8 mouse cellular contexts compared by ENCODE assay signal in the genomic region with DNA sequence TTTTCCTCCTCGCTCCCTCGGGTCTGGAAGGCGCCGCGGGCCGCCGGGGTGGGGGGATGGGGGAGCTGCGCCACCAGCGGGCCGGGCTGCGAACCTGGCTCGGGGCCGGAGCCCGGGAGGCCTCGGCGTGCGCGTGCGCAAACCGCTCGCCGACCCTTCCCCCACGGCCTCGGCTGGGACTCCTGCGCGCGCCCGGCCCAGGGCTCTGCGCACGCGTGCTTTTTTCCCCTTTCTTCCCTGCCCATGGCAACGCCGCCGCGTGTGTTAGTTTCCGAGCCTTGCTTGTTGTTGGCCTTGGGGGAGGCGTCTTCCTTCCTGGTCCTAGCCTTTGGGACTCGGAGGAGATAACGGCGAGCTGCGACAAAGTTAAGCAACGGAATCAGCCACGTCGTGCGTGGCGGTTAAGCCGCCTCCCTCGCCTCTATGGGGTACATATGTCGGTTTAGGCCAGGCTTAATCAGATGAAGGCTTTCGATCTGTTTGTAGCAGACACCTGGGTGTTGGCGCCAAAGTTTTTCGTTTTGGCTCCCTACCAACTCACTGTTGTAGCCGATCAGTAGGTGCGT. TPM values are rescaled to one million over a fixed set of nuclear protein-coding genes. Genes with fewer than 3 reads are reported as not detected.
DNase-seq lines count a peak whose midpoint lies in the region; ATAC-seq and TF ChIP-seq lines count a peak whose summit lies in the region.

No protein-coding gene starts in this region.

- WGBS in forebrain, embryonic 12.5 days = under 1% methylated on average over 51 of the region's 54 CpGs
- WGBS in heart, postnatal 0 days = under 1% methylated on average over 42 of the region's 54 CpGs
- WGBS in liver, embryonic 14.5 days (ENCODE audit: insufficient replicate concordance) = under 1% methylated on average over 52 of the region's 54 CpGs
- under 1% methylated on average over 46 of the region's 54 CpGs for WGBS in stomach, embryonic 15.5 days

- peaks cover 6% of the 10 kb centered on the region; the same call in 1 of the 2 replicates for H3K36me3 ChIP-seq in ES-Bruce4 (ENCODE audit: control insufficient read depth, insufficient read depth, low read length, poor library complexity, severe bottlenecking)
- H3K36me3 ChIP-seq in forebrain, embryonic 12.5 days (replicated peaks) = 0 out of 2 replicates have a peak, but pooled peaks cover 4% of the 10 kb centered on the region
- no peaks in the 10 kb centered on the region for H3K36me3 ChIP-seq in heart, postnatal 0 days (replicated peaks; ENCODE audit: control insufficient read depth, insufficient read depth, low read length)
- peaks cover 8% of the 10 kb centered on the region for H3K36me3 ChIP-seq in liver, embryonic 14.5 days (replicated peaks; ENCODE audit: control insufficient read depth, insufficient read depth, low read depth)
- no peaks in the 10 kb centered on the region for H3K36me3 ChIP-seq in stomach, embryonic 15.5 days

- no peak for TF ChIP-seq CTCF in ES-Bruce4 (IDR thresholded peaks at IDR 0.05; ENCODE audit: low read depth, low read length)
- TF ChIP-seq CTCF in heart, postnatal 0 days (IDR thresholded peaks at IDR 0.05; ENCODE audit: low read depth) = no peak
- TF ChIP-seq CTCF in liver, embryonic 14.5 days (IDR thresholded peaks at IDR 0.05; ENCODE audit: low read depth) = no peak; the same call in 1 of the 2 replicates

- TF ChIP-seq POLR2A in ES-Bruce4 (IDR thresholded peaks at IDR 0.05; ENCODE audit: insufficient read depth, low read length) = no peak

- peak overlapping the region; percentile 92 for H3K27ac ChIP-seq in ES-Bruce4 (ENCODE audit: insufficient read depth, low read length)
- peak overlapping the region; percentile 100 for H3K27ac ChIP-seq in forebrain, embryonic 12.5 days
- peak overlapping the region; percentile 100 for H3K27ac ChIP-seq in heart, postnatal 0 days (ENCODE audit: low read depth)
- H3K27ac ChIP-seq in liver, embryonic 14.5 days = peak overlapping the region; percentile 88
- H3K27ac ChIP-seq in stomach, embryonic 15.5 days = peak overlapping the region; percentile 100

- peak; percentile 72 for DNase-seq in c-Kit-positive CD71-positive TER-119-positive erythroid progenitor cells, embryonic 14.5 days (ENCODE audit: low spot score)
- peak; percentile 93 for DNase-seq in heart, postnatal 0 days (ENCODE audit: low spot score)
- peak; percentile 90 to 96 for DNase-seq in kidney, postnatal 36 days
- DNase-seq in liver, embryonic 14.5 days (ENCODE audit: low read depth in 3 of 3, low spot score in 3 of 3) = peak; percentile 66 to 76 (median 69)
- peak; percentile 87 for DNase-seq in neural tube, embryonic 10.5 days (ENCODE audit: extremely low spot score, low spot score)

- peak overlapping the region; percentile 65 for H3K4me2 ChIP-seq in forebrain, embryonic 12.5 days
- H3K4me2 ChIP-seq in heart, postnatal 0 days (ENCODE audit: low read depth, low read length) = peak overlapping the region; percentile 68
- H3K4me2 ChIP-seq in liver, embryonic 14.5 days (ENCODE audit: low read depth) = peak overlapping the region; percentile 83
- H3K4me2 ChIP-seq in stomach, embryonic 15.5 days = peak overlapping the region; percentile 56

- H3K9me3 ChIP-seq in ES-Bruce4 (replicated peaks; ENCODE audit: control insufficient read depth, insufficient read depth, low read length, poor library complexity, severe bottlenecking) = no peaks in the 10 kb centered on the region
- H3K9me3 ChIP-seq in forebrain, embryonic 12.5 days = no peaks in the 10 kb centered on the region
- H3K9me3 ChIP-seq in heart, postnatal 0 days (replicated peaks; ENCODE audit: control insufficient read depth, low read length) = no peaks in the 10 kb centered on the region
- no peaks in the 10 kb centered on the region for H3K9me3 ChIP-seq in liver, embryonic 14.5 days (ENCODE audit: control insufficient read depth, low read length)
- H3K9me3 ChIP-seq in stomach, embryonic 15.5 days = no peaks in the 10 kb centered on the region

- no peak for TF ChIP-seq EP300 in ES-Bruce4 (IDR thresholded peaks at IDR 0.05; ENCODE audit: insufficient read depth, low read depth, low read length)
- no peak for TF ChIP-seq EP300 in heart, postnatal 0 days (IDR thresholded peaks at IDR 0.05; ENCODE audit: low read depth)
- peak; percentile 40; the same call in 1 of the 2 replicates for TF ChIP-seq EP300 in liver, embryonic 14.5 days (IDR thresholded peaks at IDR 0.05; ENCODE audit: low read depth)

- H3K27me3 ChIP-seq in ES-Bruce4 (ENCODE audit: control insufficient read depth, insufficient read depth, low read length, poor library complexity, severe bottlenecking) = no peaks in the 10 kb centered on the region
- no peaks in the 10 kb centered on the region for H3K27me3 ChIP-seq in forebrain, embryonic 12.5 days
- H3K27me3 ChIP-seq in heart, postnatal 0 days (ENCODE audit: control insufficient read depth, insufficient read depth, low read length) = no peaks in the 10 kb centered on the region
- no peaks in the 10 kb centered on the region for H3K27me3 ChIP-seq in liver, embryonic 14.5 days (ENCODE audit: control insufficient read depth, insufficient read depth, low read length)
- H3K27me3 ChIP-seq in stomach, embryonic 15.5 days (replicated peaks) = no peaks in the 10 kb centered on the region

- no peaks in the 10 kb centered on the region for H3K4me1 ChIP-seq in ES-Bruce4 (ENCODE audit: control insufficient read depth, insufficient read depth, low read length)
- peaks cover 19% of the 10 kb centered on the region for H3K4me1 ChIP-seq in forebrain, embryonic 12.5 days
- peaks cover 18% of the 10 kb centered on the region; the same call in 1 of the 2 replicates for H3K4me1 ChIP-seq in heart, postnatal 0 days (ENCODE audit: control insufficient read depth, insufficient read depth)
- peaks cover 3 to 12% of the 10 kb centered on the region in 2 experiments; a peak in 3 of 4 replicates for H3K4me1 ChIP-seq in liver, embryonic 14.5 days (replicated peaks; ENCODE audit: control insufficient read depth in 2 of 2, insufficient read depth in 2 of 2, low read length in 1 of 2)
- H3K4me1 ChIP-seq in stomach, embryonic 15.5 days = peaks cover 10% of the 10 kb centered on the region; the same call in 1 of the 2 replicates

- H3K4me3 ChIP-seq in ES-Bruce4 (ENCODE audit: low read depth, low read length) = peak overlapping the region; percentile 84
- H3K4me3 ChIP-seq in forebrain, embryonic 12.5 days (replicated peaks) = peak overlapping the region; percentile 66
- peak overlapping the region; percentile 97 for H3K4me3 ChIP-seq in heart, postnatal 0 days (ENCODE audit: low read depth, low read length)
- peak overlapping the region; percentile 84 to 89 for H3K4me3 ChIP-seq in liver, embryonic 14.5 days (ENCODE audit: insufficient read depth in 1 of 2, low read depth in 2 of 2, low read length in 2 of 2)
- peak overlapping the region; percentile 77 for H3K4me3 ChIP-seq in stomach, embryonic 15.5 days (replicated peaks)

- peak; percentile 80 for ATAC-seq in forebrain, embryonic 12.5 days (ENCODE audit: low FRiP score)
- peak; percentile 76 for ATAC-seq in heart, postnatal 0 days (ENCODE audit: insufficient read depth, low read depth)
- ATAC-seq in liver, embryonic 14.5 days (ENCODE audit: insufficient read depth) = peak; percentile 65
- ATAC-seq in stomach, embryonic 15.5 days (ENCODE audit: insufficient read depth, low FRiP score, low read depth) = peak; percentile 70

- peak overlapping the region; percentile 88 for H3K9ac ChIP-seq in ES-Bruce4 (ENCODE audit: low read depth, poor library complexity, severe bottlenecking)
- peak overlapping the region; percentile 90 for H3K9ac ChIP-seq in forebrain, embryonic 12.5 days
- peak overlapping the region; percentile 98 for H3K9ac ChIP-seq in heart, postnatal 0 days (replicated peaks; ENCODE audit: low read depth, low read length)
- peak overlapping the region; percentile 90 for H3K9ac ChIP-seq in liver, embryonic 14.5 days (replicated peaks)
- peak overlapping the region; percentile 90 for H3K9ac ChIP-seq in stomach, embryonic 15.5 days

RNA-seq across cellular contexts. Expression of gene Bclaf1, which starts 0.6 kb away (rescaled TPM):
- 234 and 236 TPM in 2 replicates for polyA plus RNA-seq in ES-Bruce4 (2011; ENCODE audit: insufficient read depth, insufficient read length, low read depth, missing spikeins)
- polyA plus RNA-seq in forebrain, embryonic 12.5 days (2016; fragmentation: Nextera tagmentation; extraction: Ambion mirVana) = 178 and 187 TPM in 2 replicates
- total RNA-seq in heart, postnatal 0 days (2014; rRNA removed; ENCODE audit: low replicate concordance) = 58.0 and 82.4 TPM in 2 replicates
- polyA plus RNA-seq in heart, postnatal 0 days (2015; fragmentation: Nextera tagmentation; extraction: Ambion mirVana) = 45.7 and 50.3 TPM in 2 replicates
- 17.5 and 35.3 TPM in 2 replicates for polyA plus RNA-seq in liver, embryonic 14.5 days (2012; rRNA removed)
- polyA plus RNA-seq in liver, embryonic 14.5 days (2014; fragmentation: Nextera tagmentation; extraction: Ambion mirVana) = 46.1 and 48.0 TPM in 2 replicates
- 112 and 113 TPM in 2 replicates for polyA plus RNA-seq in stomach, embryonic 15.5 days (2015; fragmentation: Nextera tagmentation; extraction: Ambion mirVana)

RNA-seq across cellular contexts. Expression of gene Mtfr2, which starts 34.8 kb away (rescaled TPM):
- 18.8 and 20.2 TPM in 2 replicates for polyA plus RNA-seq in ES-Bruce4 (2011; ENCODE audit: insufficient read depth, insufficient read length, low read depth, missing spikeins)
- polyA plus RNA-seq in forebrain, embryonic 12.5 days (2016; fragmentation: Nextera tagmentation; extraction: Ambion mirVana) = 2.4 and 3.6 TPM in 2 replicates
- total RNA-seq in heart, postnatal 0 days (2014; rRNA removed; ENCODE audit: low replicate concordance) = 0.15 and 3.7 TPM in 2 replicates
- polyA plus RNA-seq in heart, postnatal 0 days (2015; fragmentation: Nextera tagmentation; extraction: Ambion mirVana) = 0.63 and 0.64 TPM in 2 replicates
- 9.6 and 13.3 TPM in 2 replicates for polyA plus RNA-seq in liver, embryonic 14.5 days (2012; rRNA removed)
- polyA plus RNA-seq in liver, embryonic 14.5 days (2014; fragmentation: Nextera tagmentation; extraction: Ambion mirVana) = 1.8 and 2.4 TPM in 2 replicates
- 1.5 and 1.6 TPM in 2 replicates for polyA plus RNA-seq in stomach, embryonic 15.5 days (2015; fragmentation: Nextera tagmentation; extraction: Ambion mirVana)

Comparison
In these comparisons a context has a peak if more than half of its experiments do, and no peak if none do; other contexts are left out.
1. Peak in every context shown above with its lines: DNase-seq, ATAC-seq, H3K4me3 ChIP-seq and H3K27ac ChIP-seq.